Mouse (Mus musculus): Measurements from ENCODE around the gene Gm3424.
"Not testable (repeated sequence)": the region's sequence is repeated elsewhere in the genome, so short reads cannot be mapped to it uniquely, and the experiment has no call there.

Gm3424 gene

GRCm38 (mm10) chr14:5830229-5830628 is at the start of gene Gm3424:
Gene Gm3424 (minus strand): TSS chr14:5830329.
- in situ Hi-C loops (cut with MboI, MseI) = not testable (repeated sequence)

DNA sequence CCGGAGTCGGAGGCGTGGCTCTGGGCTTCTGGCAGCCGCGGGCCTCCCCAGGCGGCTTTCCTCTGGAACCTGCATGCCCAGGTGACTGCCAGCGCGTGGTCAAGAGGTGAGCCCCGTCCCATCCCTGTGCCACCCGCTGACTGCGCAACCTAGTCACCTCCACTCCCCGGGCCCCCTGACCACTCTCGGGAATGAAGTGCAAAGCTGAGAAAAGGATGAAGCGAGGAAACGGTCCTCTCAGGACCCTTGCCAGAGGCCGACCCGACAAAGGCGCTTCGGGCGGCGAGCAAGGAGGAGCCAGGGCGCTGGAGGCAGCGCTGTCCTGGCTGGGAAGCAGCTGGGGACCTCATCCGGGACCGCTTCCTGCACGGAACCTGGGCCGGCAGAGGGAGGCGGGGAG is 49.7 kb upstream of the Gm3424 start:
- in situ Hi-C loops (cut with MboI, MseI) = loop anchor here (10.0 kb wide), 1 partner anchor 1685 kb away; the partner anchor contains the start of gene Gm3558

DNA sequence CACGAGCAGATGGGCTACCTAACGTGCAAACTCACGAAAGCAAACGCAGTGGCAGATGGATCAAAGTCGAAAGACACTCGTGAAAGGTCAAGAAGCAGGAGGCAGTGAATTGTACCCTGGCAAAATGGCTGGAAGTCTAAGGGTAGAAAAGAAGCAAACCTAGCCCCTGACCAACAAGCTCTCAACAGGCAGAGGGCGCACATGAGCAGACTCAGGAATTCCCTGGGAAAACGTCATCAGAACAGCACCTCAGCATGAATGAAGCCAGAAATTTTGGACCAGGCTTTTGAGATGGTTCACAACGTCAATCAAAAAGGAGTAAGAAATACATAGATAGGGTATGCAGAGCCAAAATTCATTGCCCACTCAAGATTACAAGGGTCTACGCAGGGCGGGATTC is 49.0 kb upstream of the Gm3424 start:
- in situ Hi-C loops (cut with MboI, MseI) = loop anchor here (10.0 kb wide), 1 partner anchor 1686 kb away; the partner anchor contains the start of gene Gm3558

- in situ Hi-C loops (cut with MboI, MseI) = not testable (repeated sequence)
These were observed 25.8 kb upstream of the Gm3424 start for GRCm38 (mm10) chr14:5855911-5856310.

GRCm38 (mm10) chr14:5812699-5813356 is 17.3 kb downstream of the Gm3424 start:
- in situ Hi-C loops (cut with MboI, MseI) = not testable (repeated sequence)

- in situ Hi-C loops (cut with MboI, MseI) = not testable (repeated sequence)
These were observed 22.2 kb downstream of the Gm3424 start, which contains the start of gene Gm3383 for GRCm38 (mm10) chr14:5807882-5808281. Gene Gm3383 (minus strand): TSS chr14:5807982.
